Mouse (Mus musculus) myocyte (in vitro differentiated cells): ENCODE measurements around the gene Ttc21a.

Source experiments
- E2F4 ChIP-seq: IDR thresholded peaks from one replicate; pipeline ENCODE4 v1.6.1; 2011; ENCODE audit warnings: mild to moderate bottlenecking, control low read depth, moderate library complexity; ENCODE audit not compliant: insufficient read depth
- MAX ChIP-seq: IDR thresholded peaks from one replicate; pipeline ENCODE4 v1.6.1; 2011; ENCODE audit warnings: low read depth, mild to moderate bottlenecking, control low read depth
- POLR2A ChIP-seq: IDR thresholded peaks from one replicate; pipeline ENCODE4 v1.6.1; 2011; ENCODE audit warnings: low read depth, mild to moderate bottlenecking, control low read depth, moderate library complexity; ENCODE audit not compliant: insufficient read length
- USF1 ChIP-seq: IDR thresholded peaks from one replicate; pipeline ENCODE4 v1.6.1; 2011; ENCODE audit warnings: low read depth, mild to moderate bottlenecking, control low read depth, moderate library complexity

- TF ChIP-seq MAX: no peak
- no peak for TF ChIP-seq POLR2A
- TF ChIP-seq USF1: no peak
- TF ChIP-seq E2F4: no peak
Observed at GRCm38 (mm10) chr9:119945173-119945900, 7.9 kb downstream of the Ttc21a start.
